Mouse (Mus musculus): ENCODE measurements around the gene Gm13289.
"Not testable (repeated sequence)": the region's sequence is repeated elsewhere in the genome, so short reads cannot be mapped to it uniquely, and the experiment has no call there.

DNA sequence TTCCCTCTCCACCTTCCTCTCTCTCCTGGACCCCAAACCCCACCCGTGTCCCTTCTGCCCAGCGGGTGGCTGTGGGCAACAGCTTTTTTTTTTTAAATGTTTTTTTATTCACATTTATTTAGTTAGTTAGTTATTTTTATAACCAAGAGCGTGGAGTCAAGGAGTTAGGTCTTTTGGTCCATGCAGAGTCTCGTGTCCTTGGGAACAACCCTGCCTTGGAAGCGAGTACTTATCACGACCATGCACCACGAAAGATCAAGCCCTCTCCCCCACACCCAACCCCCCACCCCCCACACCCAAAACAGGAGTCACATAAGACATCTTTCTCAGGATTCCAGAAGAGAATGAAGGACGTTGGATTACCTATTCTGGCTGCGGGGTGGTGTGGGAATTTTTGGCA is 14.4 kb upstream of the Gm13289 start:
- TF ChIP-seq CTCF (IDR thresholded peaks at IDR 0.05); POLR2A (IDR thresholded peaks at IDR 0.05; ENCODE audit: insufficient read depth, low read depth, low read length); EP300 (IDR thresholded peaks at IDR 0.05; ENCODE audit: insufficient read depth, low read depth, low read length): not testable (repeated sequence)
